Mouse (Mus musculus) erythroblast, embryonic 14.5 days (primary cell): ENCODE data around the gene Rpa1.

Experiments used
- GATA1 ChIP-seq: IDR thresholded peaks from 2 replicates; pipeline ENCODE4 v1.6.1; 2012; ENCODE audit warnings: low read length, inconsistent platforms, mixed read lengths
- TAL1 ChIP-seq: IDR thresholded peaks from 3 replicates; pipeline ENCODE4 v1.6.1; 2012; ENCODE audit warnings: low read length, inconsistent platforms, mixed read lengths

- no peak for TF ChIP-seq TAL1
- TF ChIP-seq GATA1 = no peak
These were observed 84.7 kb downstream of the Rpa1 start for GRCm38 (mm10) chr11:75263274-75263963.
